Mouse (Mus musculus) hindbrain, embryonic 12.5 days (tissue): Measurements from ENCODE around the gene Gpr85. TPM values are rescaled to one million over a fixed set of nuclear protein-coding genes. Genes with fewer than 3 reads are reported as not detected.

Experiments
- polyA plus RNA-seq: library from polyadenylated mRNA; unstranded; fragments of >200 nt; fragmentation: Nextera tagmentation; extraction: Ambion mirVana; gene quantifications from 2 replicates; pipeline ENCODE4 v1.2.1, GENCODE M21; 2016

Gene Gpr85
- polyA plus RNA-seq, 1 experiment from 2014 or later: 36.2 TPM

Other genes starting within 250 kb of the Gpr85 start
- 34.0 and 39.4 TPM in 2 replicates for gene Tmem168, start 231.8 kb downstream of the Gpr85 start, polyA plus RNA-seq
- 23.8 and 25.7 TPM in 2 replicates for gene Bmt2, start 162.0 kb downstream of the Gpr85 start, polyA plus RNA-seq
- gene 2610001J05Rik, start 31.6 kb upstream of the Gpr85 start, polyA plus RNA-seq: 80.6 and 88.6 TPM in 2 replicates